Mouse (Mus musculus): ENCODE data around the gene Nenf. TPM values are rescaled to one million over a fixed set of nuclear protein-coding genes. Genes with fewer than 3 reads are reported as not detected.

The Nenf gene
- polyA plus RNA-seq, 1 experiment from 2014 or later, result 60.1 TPM

DNA sequence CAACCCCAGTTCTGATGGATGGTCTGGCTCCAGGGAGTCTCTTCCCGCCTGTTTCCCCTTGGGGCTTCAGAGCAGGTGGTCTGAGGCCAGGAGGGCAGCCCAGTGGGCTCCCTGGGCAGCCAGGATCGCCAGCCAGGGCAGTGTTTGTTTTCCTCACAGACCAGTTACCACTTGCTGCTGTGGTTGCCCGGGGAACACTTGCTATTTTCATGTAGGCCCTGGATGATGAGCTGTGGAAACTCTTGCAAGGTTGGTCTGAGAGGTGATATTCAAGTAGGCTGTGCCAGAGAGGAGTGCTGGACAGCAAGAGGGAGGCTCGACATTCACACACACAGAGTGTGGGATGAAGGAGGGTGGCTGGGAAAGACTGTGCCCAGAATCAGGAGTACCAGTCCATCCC lies 16.1 kb downstream of the Nenf start:
- WGBS, result 46% methylated on average over 4 of the region's 4 CpGs

DNA sequence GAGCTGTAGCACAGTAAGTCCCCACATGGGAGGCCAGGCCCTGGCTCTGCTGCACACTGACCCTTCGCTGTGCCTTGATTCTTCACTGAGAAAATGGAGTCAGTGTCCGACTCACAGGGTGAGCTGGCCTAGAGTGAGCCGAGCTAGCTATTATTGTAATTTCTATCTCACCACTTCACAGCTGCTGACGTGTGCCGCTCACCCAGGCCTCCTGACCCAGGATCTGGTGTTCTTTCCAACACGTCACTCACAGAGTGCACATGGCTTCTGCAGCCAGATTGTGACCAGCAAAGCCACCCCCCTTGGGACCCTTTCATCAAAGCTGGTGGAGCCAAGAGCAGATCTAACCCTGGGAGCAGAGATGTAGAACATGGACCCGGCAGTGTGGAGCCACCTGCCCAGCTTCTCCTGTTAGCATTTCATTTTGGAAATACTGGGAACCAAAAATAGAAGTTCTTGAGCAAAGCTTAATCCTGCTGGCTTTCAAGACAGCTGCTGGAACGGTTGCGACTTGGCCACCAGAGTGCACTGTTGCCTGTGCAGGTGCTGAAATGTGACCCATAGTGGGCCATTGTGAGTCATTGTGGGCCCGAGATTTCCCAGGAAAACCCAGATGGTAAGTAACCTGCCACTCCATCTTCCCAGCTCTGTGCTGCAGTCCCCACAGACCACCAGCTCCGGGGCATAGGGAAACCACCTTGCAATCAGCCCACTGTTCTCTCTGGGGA lies 18.6 kb downstream of the Nenf start:
- H3K27ac ChIP-seq (replicated peaks; ENCODE audit: low read depth, low read length), result no peak overlapping the region
- H3K4me3 ChIP-seq (ENCODE audit: low read depth, low read length), result no peak overlapping the region
- H3K36me3 ChIP-seq (ENCODE audit: control insufficient read depth, insufficient read depth, low read length), result no peaks in the 10 kb centered on the region
- no peak for ATAC-seq (ENCODE audit: insufficient number of reproducible peaks, low FRiP score, low TSS enrichment, low read depth)
- no peak overlapping the region for H3K4me2 ChIP-seq (ENCODE audit: low read depth, severe bottlenecking)
- 51% methylated on average over 11 of the region's 11 CpGs for WGBS
- no peaks in the 10 kb centered on the region for H3K27me3 ChIP-seq (ENCODE audit: control insufficient read depth, insufficient read depth, low read length)
- no peaks in the 10 kb centered on the region for H3K9me3 ChIP-seq (ENCODE audit: control insufficient read depth, low read length)
- DNase-seq (ENCODE audit: low spot score), result peak; percentile 61
- no peak overlapping the region for H3K9ac ChIP-seq (ENCODE audit: low read length)
- no peaks in the 10 kb centered on the region for H3K4me1 ChIP-seq (ENCODE audit: control insufficient read depth, insufficient read depth, low read length)

More for the DNA sequence above, 16.1 kb downstream of the Nenf start:
- Histone ChIP-seq H3K36me3 (ENCODE audit: control insufficient read depth, insufficient read depth, low read length) (no peaks in the 10 kb centered on the region), H3K4me1 (ENCODE audit: control insufficient read depth, insufficient read depth, low read length) (no peaks in the 10 kb centered on the region), H3K27me3 (ENCODE audit: control insufficient read depth, insufficient read depth, low read length) (no peaks in the 10 kb centered on the region), H3K9ac (ENCODE audit: low read length) (no peak overlapping the region), H3K4me3 (ENCODE audit: low read depth, low read length) (no peak overlapping the region), H3K4me2 (ENCODE audit: low read depth, severe bottlenecking) (no peak overlapping the region), H3K27ac (replicated peaks; ENCODE audit: low read depth, low read length) (no peak overlapping the region), H3K9me3 (ENCODE audit: control insufficient read depth, low read length) (no peaks in the 10 kb centered on the region)
- ATAC-seq (ENCODE audit: insufficient number of reproducible peaks, low FRiP score, low TSS enrichment, low read depth) (no peak), DNase-seq (ENCODE audit: low spot score) (no peak)

DNA sequence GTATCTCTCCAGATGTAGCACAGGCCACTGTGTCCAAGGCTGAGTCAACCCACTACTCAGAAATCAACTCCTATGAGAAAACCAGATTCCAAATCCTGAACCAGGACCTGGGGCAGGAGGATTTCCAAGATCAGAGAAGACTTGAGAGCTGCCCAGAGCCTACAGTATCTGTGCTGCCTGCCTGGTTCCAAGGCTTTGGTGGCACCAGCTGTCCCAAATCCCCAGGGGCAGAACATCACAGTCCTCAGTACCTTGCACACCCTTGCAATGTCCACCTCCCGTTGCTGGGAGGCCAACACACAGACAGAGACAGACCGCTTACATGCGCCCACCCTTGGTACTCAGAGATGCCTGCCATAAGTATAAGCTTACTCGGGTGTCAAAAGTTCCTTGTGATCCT lies 19.7 kb downstream of the Nenf start:
- ATAC-seq (ENCODE audit: insufficient number of reproducible peaks, low FRiP score, low TSS enrichment, low read depth), result no peak
- no peak overlapping the region; the same call in 1 of the 2 replicates for H3K9ac ChIP-seq (ENCODE audit: low read length)

DNA sequence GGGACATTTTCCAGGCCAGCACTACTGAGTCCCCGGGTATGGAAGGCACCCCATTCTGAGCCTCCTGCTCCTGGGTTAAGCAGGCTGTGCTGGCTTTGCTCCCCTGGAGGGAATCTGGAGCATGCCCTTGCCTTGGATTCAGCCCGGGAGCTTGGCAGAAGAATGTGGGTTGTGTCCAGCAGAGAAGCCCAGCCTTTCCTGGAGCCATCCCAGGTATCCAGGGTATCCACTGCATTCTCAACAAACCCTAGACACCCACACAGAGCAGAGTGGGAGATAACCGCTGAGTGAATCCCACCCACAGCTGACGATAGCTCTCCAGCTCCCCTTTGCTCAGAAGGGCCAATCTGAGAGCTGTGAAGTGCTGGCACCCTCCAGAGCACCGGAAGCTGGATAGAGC lies 21.5 kb downstream of the Nenf start:
- Histone ChIP-seq H3K4me2 (ENCODE audit: low read depth, severe bottlenecking) (no peak overlapping the region), H3K36me3 (ENCODE audit: control insufficient read depth, insufficient read depth, low read length) (no peaks in the 10 kb centered on the region), H3K9me3 (ENCODE audit: control insufficient read depth, low read length) (no peaks in the 10 kb centered on the region), H3K9ac (ENCODE audit: low read length) (no peak overlapping the region), H3K4me1 (ENCODE audit: control insufficient read depth, insufficient read depth, low read length) (no peaks in the 10 kb centered on the region), H3K4me3 (ENCODE audit: low read depth, low read length) (no peak overlapping the region), H3K27ac (replicated peaks; ENCODE audit: low read depth, low read length) (no peak overlapping the region), H3K27me3 (ENCODE audit: control insufficient read depth, insufficient read depth, low read length) (no peaks in the 10 kb centered on the region)
- ATAC-seq (ENCODE audit: insufficient number of reproducible peaks, low FRiP score, low TSS enrichment, low read depth) (no peak), DNase-seq (ENCODE audit: low spot score) (no peak)
- 70% methylated on average over 5 of the region's 5 CpGs for WGBS

More for the DNA sequence above, 19.7 kb downstream of the Nenf start:
- Histone ChIP-seq H3K4me3 (ENCODE audit: low read depth, low read length) (no peak overlapping the region), H3K9me3 (ENCODE audit: control insufficient read depth, low read length) (no peaks in the 10 kb centered on the region), H3K27ac (replicated peaks; ENCODE audit: low read depth, low read length) (no peak overlapping the region), H3K36me3 (ENCODE audit: control insufficient read depth, insufficient read depth, low read length) (no peaks in the 10 kb centered on the region), H3K27me3 (ENCODE audit: control insufficient read depth, insufficient read depth, low read length) (no peaks in the 10 kb centered on the region), H3K4me1 (ENCODE audit: control insufficient read depth, insufficient read depth, low read length) (no peaks in the 10 kb centered on the region), H3K4me2 (ENCODE audit: low read depth, severe bottlenecking) (no peak overlapping the region)
- no peak for DNase-seq (ENCODE audit: low spot score)
- WGBS, result 81% methylated on average over 4 of the region's 4 CpGs

DNA sequence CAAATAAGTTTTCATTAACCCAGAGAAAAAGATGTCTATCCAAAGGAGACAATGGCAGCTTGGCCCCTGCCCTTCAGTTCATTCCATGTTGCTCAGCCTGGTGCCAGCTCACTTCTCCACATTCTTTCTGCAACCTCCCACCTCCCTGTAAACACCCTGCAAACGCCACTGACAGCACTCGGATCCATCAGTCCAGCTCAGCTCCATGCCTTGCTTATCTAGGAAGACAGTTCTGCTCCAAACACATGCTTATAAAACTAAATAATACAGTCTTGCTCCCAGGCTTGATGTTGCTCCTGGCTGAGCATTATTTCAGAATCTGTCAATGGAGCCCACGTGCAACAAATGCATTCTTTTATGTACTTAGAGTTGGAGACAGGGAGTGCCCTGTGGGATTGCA lies 22.2 kb downstream of the Nenf start:
- Histone ChIP-seq H3K36me3 (ENCODE audit: control insufficient read depth, insufficient read depth, low read length) (no peaks in the 10 kb centered on the region), H3K9ac (ENCODE audit: low read length) (no peak overlapping the region), H3K4me1 (ENCODE audit: control insufficient read depth, insufficient read depth, low read length) (no peaks in the 10 kb centered on the region), H3K27ac (replicated peaks; ENCODE audit: low read depth, low read length) (no peak overlapping the region), H3K4me3 (ENCODE audit: low read depth, low read length) (no peak overlapping the region), H3K27me3 (ENCODE audit: control insufficient read depth, insufficient read depth, low read length) (no peaks in the 10 kb centered on the region), H3K4me2 (ENCODE audit: low read depth, severe bottlenecking) (no peak overlapping the region), H3K9me3 (ENCODE audit: control insufficient read depth, low read length) (no peaks in the 10 kb centered on the region)
- WGBS, result 52% methylated on average over 3 of the region's 3 CpGs
- DNase-seq (ENCODE audit: low spot score), result no peak
- no peak for ATAC-seq (ENCODE audit: insufficient number of reproducible peaks, low FRiP score, low TSS enrichment, low read depth)

DNA sequence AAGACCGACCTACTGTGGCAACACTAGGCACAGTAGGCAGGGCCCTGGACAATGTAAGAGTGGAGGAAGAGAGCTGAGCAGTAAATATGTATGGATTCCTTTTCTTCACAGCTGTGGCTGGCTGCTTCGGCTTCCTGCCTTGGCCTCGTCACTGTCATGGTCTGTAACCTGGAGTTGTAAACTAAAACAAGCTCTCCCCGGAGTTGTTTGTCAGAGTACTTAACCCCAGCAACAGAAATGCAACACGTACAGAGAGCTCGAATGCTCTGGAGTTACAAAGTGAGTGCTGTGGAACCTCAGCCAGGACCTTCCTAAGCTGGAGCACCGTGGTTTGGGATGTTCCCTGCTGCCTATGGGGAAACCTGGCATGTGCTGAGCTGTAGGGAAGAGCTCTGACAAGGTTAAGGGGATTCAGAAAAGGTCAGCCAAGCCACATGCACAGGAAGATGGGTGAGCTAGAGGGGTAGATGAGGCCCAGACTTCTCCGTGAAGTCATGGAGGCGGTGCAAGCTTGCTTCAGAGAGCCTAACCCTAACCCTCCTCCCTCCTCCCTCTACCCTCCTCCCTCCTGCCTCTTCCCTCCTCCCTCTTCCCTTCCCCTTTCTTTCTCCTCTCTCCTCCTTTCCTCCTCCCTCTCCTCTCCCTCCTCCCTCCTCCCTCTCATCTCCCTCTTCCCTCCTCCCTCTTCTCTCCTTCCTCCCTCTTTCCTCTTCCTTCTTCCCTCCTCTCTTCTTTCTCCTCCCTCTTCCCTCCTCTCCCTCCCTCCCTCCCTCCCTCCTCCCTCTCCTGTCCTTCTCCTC lies 23.8 kb downstream of the Nenf start:
- H3K9me3 ChIP-seq (ENCODE audit: control insufficient read depth, low read length), result no peaks in the 10 kb centered on the region
- 61% methylated on average over 9 of the region's 9 CpGs for WGBS
- H3K4me2 ChIP-seq (ENCODE audit: low read depth, severe bottlenecking), result no peak overlapping the region
- no peak overlapping the region for H3K9ac ChIP-seq (ENCODE audit: low read length)
- no peaks in the 10 kb centered on the region for H3K27me3 ChIP-seq (ENCODE audit: control insufficient read depth, insufficient read depth, low read length)
- ATAC-seq (ENCODE audit: insufficient number of reproducible peaks, low FRiP score, low TSS enrichment, low read depth) (no peak), DNase-seq (ENCODE audit: low spot score) (no peak)
- H3K4me1 ChIP-seq (ENCODE audit: control insufficient read depth, insufficient read depth, low read length), result no peaks in the 10 kb centered on the region
- H3K4me3 ChIP-seq (ENCODE audit: low read depth, low read length), result no peak overlapping the region
- H3K36me3 ChIP-seq (ENCODE audit: control insufficient read depth, insufficient read depth, low read length), result no peaks in the 10 kb centered on the region
- H3K27ac ChIP-seq (replicated peaks; ENCODE audit: low read depth, low read length), result no peak overlapping the region

DNA sequence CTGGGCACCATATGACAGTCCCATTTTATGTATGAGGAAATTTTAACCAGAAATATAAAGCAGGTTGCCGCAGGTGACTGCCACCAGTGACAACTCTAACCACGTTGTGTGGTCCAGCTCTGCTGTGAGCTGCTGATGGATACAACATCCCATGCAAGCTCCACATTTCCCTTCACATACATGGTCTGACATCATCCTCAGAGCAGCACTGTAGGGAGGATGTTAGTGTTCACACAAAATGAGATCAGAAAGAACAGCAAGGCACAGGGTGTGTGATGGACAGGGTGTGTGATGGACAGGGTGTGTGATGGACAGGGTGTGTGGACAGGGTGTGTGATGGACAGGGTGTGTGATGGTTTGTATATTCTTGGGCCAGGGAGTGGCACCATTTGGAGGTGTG lies 24.9 kb downstream of the Nenf start:
- Histone ChIP-seq H3K36me3 (ENCODE audit: control insufficient read depth, insufficient read depth, low read length) (no peaks in the 10 kb centered on the region), H3K27ac (replicated peaks; ENCODE audit: low read depth, low read length) (no peak overlapping the region), H3K9ac (ENCODE audit: low read length) (no peak overlapping the region), H3K4me2 (ENCODE audit: low read depth, severe bottlenecking) (no peak overlapping the region), H3K4me1 (ENCODE audit: control insufficient read depth, insufficient read depth, low read length) (no peaks in the 10 kb centered on the region), H3K9me3 (ENCODE audit: control insufficient read depth, low read length) (no peaks in the 10 kb centered on the region), H3K27me3 (ENCODE audit: control insufficient read depth, insufficient read depth, low read length) (no peaks in the 10 kb centered on the region), H3K4me3 (ENCODE audit: low read depth, low read length) (no peak overlapping the region)
- WGBS, result 84% methylated on average over 2 of the region's 2 CpGs
- DNase-seq (ENCODE audit: low spot score) (no peak), ATAC-seq (ENCODE audit: insufficient number of reproducible peaks, low FRiP score, low TSS enrichment, low read depth) (peak; percentile 44; the same call in 1 of the 2 replicates)

DNA sequence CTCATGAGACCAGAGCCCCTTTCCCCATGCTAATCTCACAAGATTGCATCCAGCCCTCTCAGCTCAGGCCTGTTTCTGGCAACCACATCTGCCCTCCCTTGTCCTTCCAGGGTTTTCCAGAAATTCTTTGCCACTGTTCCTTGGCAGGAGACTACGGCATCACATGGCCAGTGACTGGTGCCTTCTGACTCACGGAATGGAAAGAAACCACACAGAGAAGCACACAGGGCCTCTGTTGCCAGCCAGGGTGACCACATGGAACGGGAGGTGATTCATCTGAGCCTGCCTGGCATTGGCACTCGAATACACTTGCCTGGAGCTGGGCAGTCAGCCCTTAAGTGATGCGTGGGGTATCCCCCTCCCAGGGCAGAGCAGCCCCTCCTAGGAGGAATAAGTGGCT lies 25.6 kb downstream of the Nenf start:
- WGBS, result 78% methylated on average over 5 of the region's 5 CpGs
- ATAC-seq (ENCODE audit: insufficient number of reproducible peaks, low FRiP score, low TSS enrichment, low read depth) (no peak), DNase-seq (ENCODE audit: low spot score) (no peak)
- no peaks in the 10 kb centered on the region for H3K27me3 ChIP-seq (ENCODE audit: control insufficient read depth, insufficient read depth, low read length)
- H3K4me3 ChIP-seq (ENCODE audit: low read depth, low read length), result no peak overlapping the region
- H3K4me2 ChIP-seq (ENCODE audit: low read depth, severe bottlenecking), result no peak overlapping the region
- H3K9ac ChIP-seq (ENCODE audit: low read length), result no peak overlapping the region
- no peaks in the 10 kb centered on the region for H3K4me1 ChIP-seq (ENCODE audit: control insufficient read depth, insufficient read depth, low read length)
- H3K27ac ChIP-seq (replicated peaks; ENCODE audit: low read depth, low read length), result no peak overlapping the region
- no peaks in the 10 kb centered on the region for H3K9me3 ChIP-seq (ENCODE audit: control insufficient read depth, low read length)
- no peaks in the 10 kb centered on the region for H3K36me3 ChIP-seq (ENCODE audit: control insufficient read depth, insufficient read depth, low read length)
